Mouse (Mus musculus): ENCODE measurements at regions not wholly inside any gene's neighbourhood (a gene's known extent, or its start where the extent isn't known, plus 50 kb on each side); places are given as distances from the start of the nearest gene placed in this dataset.

GRCm38 (mm10) chr3:21381072-21381471, 695.4 kb upstream of the Tbl1xr1 start:
- no peak overlapping the region for H3K9ac ChIP-seq
- no peak overlapping the region for H3K27ac ChIP-seq (ENCODE audit: poor library complexity, severe bottlenecking)
- WGBS, result 58% methylated on average over 3 of the region's 3 CpGs
- H3K36me3 ChIP-seq, result no peaks in the 10 kb centered on the region
- ATAC-seq (ENCODE audit: insufficient number of reproducible peaks, low FRiP score), result no peak
- H3K27me3 ChIP-seq (replicated peaks), result no peaks in the 10 kb centered on the region
- H3K9me3 ChIP-seq (replicated peaks), result 0 out of 2 replicates have a peak, but pooled peaks cover 4% of the 10 kb centered on the region
- no peak overlapping the region for H3K4me2 ChIP-seq
- H3K4me3 ChIP-seq, result no peak overlapping the region
- no peaks in the 10 kb centered on the region for H3K4me1 ChIP-seq (replicated peaks)

- peak; percentile 82 for ATAC-seq (ENCODE audit: insufficient number of reproducible peaks, low FRiP score)
Measured at GRCm38 (mm10) chr3:21403551-21403950, 672.9 kb upstream of the Tbl1xr1 start.

GRCm38 (mm10) chr3:21404058-21404457, 672.4 kb upstream of the Tbl1xr1 start:
- peaks cover 25% of the 10 kb centered on the region for H3K4me1 ChIP-seq (replicated peaks)
- ATAC-seq (ENCODE audit: insufficient number of reproducible peaks, low FRiP score), result no peak
- H3K27me3 ChIP-seq (replicated peaks), result no peaks in the 10 kb centered on the region
- no peaks in the 10 kb centered on the region for H3K36me3 ChIP-seq
- no peak overlapping the region for H3K4me2 ChIP-seq
- H3K27ac ChIP-seq (ENCODE audit: poor library complexity, severe bottlenecking), result 0 out of 2 replicates have a peak overlapping the region, but pooled peaks have one; percentile 52
- H3K4me3 ChIP-seq, result no peak overlapping the region
- H3K9ac ChIP-seq, result no peak overlapping the region
- H3K9me3 ChIP-seq (replicated peaks), result no peaks in the 10 kb centered on the region
- WGBS, result 44% methylated on average over 3 of the region's 3 CpGs

More at GRCm38 (mm10) chr3:21403551-21403950, 672.9 kb upstream of the Tbl1xr1 start:
- Histone ChIP-seq H3K4me1 (replicated peaks) (peaks cover 25% of the 10 kb centered on the region), H3K4me2 (no peak overlapping the region), H3K27me3 (replicated peaks) (no peaks in the 10 kb centered on the region), H3K27ac (ENCODE audit: poor library complexity, severe bottlenecking) (peak overlapping the region; percentile 68; the same call in 1 of the 2 replicates), H3K9ac (no peak overlapping the region), H3K4me3 (no peak overlapping the region), H3K36me3 (no peaks in the 10 kb centered on the region), H3K9me3 (replicated peaks) (no peaks in the 10 kb centered on the region)
- 23% methylated on average over 2 of the region's 2 CpGs for WGBS

GRCm38 (mm10) chr3:21407077-21407476, 669.4 kb upstream of the Tbl1xr1 start:
- H3K9me3 ChIP-seq (replicated peaks), result no peaks in the 10 kb centered on the region
- WGBS, result 36% methylated on average over 5 of the region's 5 CpGs
- peak; percentile 72; the same call in 1 of the 2 replicates for ATAC-seq (ENCODE audit: insufficient number of reproducible peaks, low FRiP score)
- no peaks in the 10 kb centered on the region for H3K36me3 ChIP-seq
- no peak overlapping the region for H3K27ac ChIP-seq (ENCODE audit: poor library complexity, severe bottlenecking)
- H3K4me2 ChIP-seq, result no peak overlapping the region
- no peak overlapping the region for H3K9ac ChIP-seq
- no peaks in the 10 kb centered on the region for H3K27me3 ChIP-seq (replicated peaks)
- H3K4me3 ChIP-seq, result no peak overlapping the region
- H3K4me1 ChIP-seq (replicated peaks), result peaks cover 25% of the 10 kb centered on the region

GRCm38 (mm10) chr3:21412010-21412409, 664.4 kb upstream of the Tbl1xr1 start:
- no peak overlapping the region for H3K27ac ChIP-seq (ENCODE audit: poor library complexity, severe bottlenecking)
- no peaks in the 10 kb centered on the region for H3K9me3 ChIP-seq (replicated peaks)
- H3K9ac ChIP-seq, result no peak overlapping the region
- peaks cover 6% of the 10 kb centered on the region; the same call in 1 of the 2 replicates for H3K4me1 ChIP-seq (replicated peaks)
- H3K4me3 ChIP-seq, result no peak overlapping the region
- no peaks in the 10 kb centered on the region for H3K27me3 ChIP-seq (replicated peaks)
- no peak for ATAC-seq (ENCODE audit: insufficient number of reproducible peaks, low FRiP score)
- 78% methylated on average over 2 of the region's 2 CpGs for WGBS
- no peak overlapping the region for H3K4me2 ChIP-seq
- H3K36me3 ChIP-seq, result no peaks in the 10 kb centered on the region

GRCm38 (mm10) chr3:21423139-21423538, 653.3 kb upstream of the Tbl1xr1 start:
- Histone ChIP-seq H3K4me3 (no peak overlapping the region), H3K27ac (ENCODE audit: poor library complexity, severe bottlenecking) (no peak overlapping the region), H3K9me3 (replicated peaks) (no peaks in the 10 kb centered on the region), H3K27me3 (replicated peaks) (no peaks in the 10 kb centered on the region), H3K9ac (no peak overlapping the region), H3K4me2 (no peak overlapping the region), H3K4me1 (replicated peaks) (peaks cover 14% of the 10 kb centered on the region), H3K36me3 (no peaks in the 10 kb centered on the region)
- WGBS, result 81% methylated on average over 5 of the region's 5 CpGs
- ATAC-seq (ENCODE audit: insufficient number of reproducible peaks, low FRiP score), result no peak

- Histone ChIP-seq H3K4me2 (no peak overlapping the region), H3K9ac (no peak overlapping the region), H3K4me1 (replicated peaks) (peaks cover 11% of the 10 kb centered on the region), H3K36me3 (no peaks in the 10 kb centered on the region), H3K27ac (ENCODE audit: poor library complexity, severe bottlenecking) (no peak overlapping the region), H3K9me3 (replicated peaks) (no peaks in the 10 kb centered on the region), H3K4me3 (no peak overlapping the region), H3K27me3 (replicated peaks) (no peaks in the 10 kb centered on the region)
- WGBS, result 71% methylated on average over 6 of the region's 6 CpGs
- ATAC-seq (ENCODE audit: insufficient number of reproducible peaks, low FRiP score), result no peak
Measured at GRCm38 (mm10) chr3:21426538-21426937, 649.9 kb upstream of the Tbl1xr1 start.

- Histone ChIP-seq H3K9me3 (replicated peaks) (no peaks in the 10 kb centered on the region), H3K27me3 (replicated peaks) (no peaks in the 10 kb centered on the region), H3K4me3 (no peak overlapping the region), H3K36me3 (no peaks in the 10 kb centered on the region), H3K9ac (no peak overlapping the region), H3K4me2 (no peak overlapping the region), H3K4me1 (replicated peaks) (peaks cover 11% of the 10 kb centered on the region), H3K27ac (ENCODE audit: poor library complexity, severe bottlenecking) (no peak overlapping the region)
- no peak for ATAC-seq (ENCODE audit: insufficient number of reproducible peaks, low FRiP score)
- 54% methylated on average over 6 of the region's 6 CpGs for WGBS
Measured at GRCm38 (mm10) chr3:21427408-21428031, 648.9 kb upstream of the Tbl1xr1 start.

GRCm38 (mm10) chr3:21428120-21428519, 648.3 kb upstream of the Tbl1xr1 start:
- 23% methylated on average over 2 of the region's 2 CpGs for WGBS
- no peak overlapping the region for H3K27ac ChIP-seq (ENCODE audit: poor library complexity, severe bottlenecking)
- peak; percentile 45; the same call in 1 of the 2 replicates for ATAC-seq (ENCODE audit: insufficient number of reproducible peaks, low FRiP score)

GRCm38 (mm10) chr3:21464245-21464644, 612.2 kb upstream of the Tbl1xr1 start:
- H3K27ac ChIP-seq (ENCODE audit: poor library complexity, severe bottlenecking), result no peak overlapping the region
- H3K4me2 ChIP-seq, result no peak overlapping the region
- WGBS, result 62% methylated on average over 4 of the region's 4 CpGs
- ATAC-seq (ENCODE audit: insufficient number of reproducible peaks, low FRiP score), result no peak
- H3K36me3 ChIP-seq, result no peaks in the 10 kb centered on the region
- H3K9me3 ChIP-seq (replicated peaks), result 0 out of 2 replicates have a peak, but pooled peaks cover 2% of the 10 kb centered on the region
- no peaks in the 10 kb centered on the region for H3K27me3 ChIP-seq (replicated peaks)
- H3K9ac ChIP-seq, result no peak overlapping the region
- no peaks in the 10 kb centered on the region; the same call in 1 of the 2 replicates for H3K4me1 ChIP-seq (replicated peaks)
- no peak overlapping the region for H3K4me3 ChIP-seq

More at GRCm38 (mm10) chr3:21428120-21428519, 648.3 kb upstream of the Tbl1xr1 start:
- Histone ChIP-seq H3K4me1 (replicated peaks) (peaks cover 11% of the 10 kb centered on the region), H3K4me3 (no peak overlapping the region), H3K9ac (no peak overlapping the region), H3K9me3 (replicated peaks) (no peaks in the 10 kb centered on the region), H3K36me3 (no peaks in the 10 kb centered on the region), H3K27me3 (replicated peaks) (no peaks in the 10 kb centered on the region), H3K4me2 (no peak overlapping the region)

GRCm38 (mm10) chr3:21466113-21466645, 610.3 kb upstream of the Tbl1xr1 start:
- Histone ChIP-seq H3K4me2 (no peak overlapping the region), H3K27me3 (replicated peaks) (no peaks in the 10 kb centered on the region), H3K4me1 (replicated peaks) (no peaks in the 10 kb centered on the region; the same call in 1 of the 2 replicates), H3K9ac (no peak overlapping the region), H3K9me3 (replicated peaks) (no peaks in the 10 kb centered on the region), H3K36me3 (no peaks in the 10 kb centered on the region), H3K27ac (ENCODE audit: poor library complexity, severe bottlenecking) (no peak overlapping the region), H3K4me3 (no peak overlapping the region)
- WGBS, result 60% methylated on average over 7 of the region's 7 CpGs
- no peak for ATAC-seq (ENCODE audit: insufficient number of reproducible peaks, low FRiP score)
